Comparison of ENCODE assay signal across 9 mouse cellular contexts in the genomic region with DNA sequence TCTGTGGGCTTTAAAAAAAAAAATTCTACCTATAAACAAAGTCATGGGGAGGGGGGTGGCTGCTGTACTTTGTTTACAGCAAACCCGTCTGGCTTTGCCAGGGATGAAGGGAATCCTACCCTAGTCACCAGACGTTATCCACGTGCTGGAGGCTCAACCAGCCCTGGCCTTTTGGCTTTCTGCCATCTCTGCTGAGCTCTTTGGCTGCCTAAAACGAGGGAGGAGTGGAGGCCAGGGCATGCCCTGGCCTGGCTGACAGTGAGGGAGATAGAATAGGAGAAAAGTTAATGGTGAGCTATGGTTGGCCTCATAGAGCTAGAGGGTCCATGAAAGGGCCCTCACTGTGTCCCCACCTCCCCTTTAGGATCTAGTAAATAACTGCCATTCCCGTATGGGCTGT.
A peak's percentile ranks its signal among the peaks of the same experiment; 100 is the strongest.
DNase-seq lines count a peak whose midpoint lies in the region; ATAC-seq lines count a peak whose summit lies in the region.
"Had no signal": no experiment of that assay in that cellular context is flagged by ENCODE, and none has a peak within 500 bp of the region (broad histone marks: within the 10 kb centered on the region; RNA-seq: fewer than 3 reads in every experiment).

No protein-coding gene starts in this region.

- H3K4me1 ChIP-seq in kidney, embryonic 16.5 days (ENCODE audit: insufficient read depth, low read length) = no peaks in the 10 kb centered on the region

- 28% methylated on average over 5 of the region's 5 CpGs for WGBS in kidney, embryonic 16.5 days

- intact Hi-C loops in left cerebral cortex, postnatal 14 days (cut with DNase I) = no loop called here

- H3K27ac ChIP-seq in kidney, embryonic 16.5 days (ENCODE audit: low read length) = no peak overlapping the region
- H3K27ac ChIP-seq: embryonic facial prominence, embryonic 13.5 days had no signal

- no peak overlapping the region for H3K9ac ChIP-seq in kidney, embryonic 16.5 days (replicated peaks; ENCODE audit: low read length)
- H3K9ac ChIP-seq: embryonic facial prominence, embryonic 13.5 days had no signal

- H3K4me3 ChIP-seq in kidney, embryonic 16.5 days (ENCODE audit: low read length) = no peak overlapping the region
- H3K4me3 ChIP-seq: embryonic facial prominence, embryonic 13.5 days had no signal

- H3K4me2 ChIP-seq in kidney, embryonic 16.5 days (replicated peaks; ENCODE audit: low read depth, low read length) = no peak overlapping the region
- H3K4me2 ChIP-seq: embryonic facial prominence, embryonic 13.5 days had no signal

- no peaks in the 10 kb centered on the region for H3K27me3 ChIP-seq in kidney, embryonic 16.5 days (ENCODE audit: insufficient read depth, low read length)

- DNase-seq in kidney, adult 18-20 months = peak; percentile 49
- DNase-seq in adrenal gland, adult 8-10 months = peak; percentile 56
- DNase-seq in fibroblast of lung, adult 2 months (ENCODE audit: low read depth) = peak; percentile 36
- peak; percentile 23 to 41 for DNase-seq in lung, postnatal 4 days
- no peak for DNase-seq in left cerebral cortex, postnatal 14 days (ENCODE audit: low spot score in 2 of 2)

- H3K36me3 ChIP-seq in kidney, embryonic 16.5 days (ENCODE audit: insufficient read depth, low read length) = no peaks in the 10 kb centered on the region
- H3K36me3 ChIP-seq: embryonic facial prominence, embryonic 13.5 days had no signal

- no peak for ATAC-seq in kidney, embryonic 16.5 days (ENCODE audit: low FRiP score, low TSS enrichment)
- ATAC-seq in frontal cortex, adult (ENCODE audit: low TSS enrichment) = no peak
- ATAC-seq in inflammation-experienced regulatory T-cells, adult 6 months = no peak

- no peaks in the 10 kb centered on the region for H3K9me3 ChIP-seq in kidney, embryonic 16.5 days (ENCODE audit: low read length)
- H3K9me3 ChIP-seq: embryonic facial prominence, embryonic 13.5 days had no signal

Comparison
In these comparisons a context has a peak if more than half of its experiments do, and no peak if none do; other contexts are left out.
1. DNase-seq: peak in kidney, adult 18-20 months (single experiment), adrenal gland, adult 8-10 months (single experiment), fibroblast of lung, adult 2 months (single experiment) and lung, postnatal 4 days (2 of 2); none in left cerebral cortex, postnatal 14 days (0 of 2).